Mouse (Mus musculus) mouse embryonic stem cell (cell line): Measurements from ENCODE around the gene Iqch.

Experiments
- in situ Hi-C, 2 experiments: fragments of 300-500 bp; cut with MboI; formaldehyde crosslinking; loops; 1 replicate in 1 of 2; 3 replicates in 1 of 2; pipeline ENCODE4 v1.14.3; 2019 to 2020; ENCODE audit warnings: low sequenced_read_pairs in 2 of 2, low pct_unique_long_range_greater_than_20kb in 1 of 2, mixed read lengths in 1 of 2; ENCODE audit not compliant: unreplicated experiment in 1 of 2

The Iqch gene

DNA sequence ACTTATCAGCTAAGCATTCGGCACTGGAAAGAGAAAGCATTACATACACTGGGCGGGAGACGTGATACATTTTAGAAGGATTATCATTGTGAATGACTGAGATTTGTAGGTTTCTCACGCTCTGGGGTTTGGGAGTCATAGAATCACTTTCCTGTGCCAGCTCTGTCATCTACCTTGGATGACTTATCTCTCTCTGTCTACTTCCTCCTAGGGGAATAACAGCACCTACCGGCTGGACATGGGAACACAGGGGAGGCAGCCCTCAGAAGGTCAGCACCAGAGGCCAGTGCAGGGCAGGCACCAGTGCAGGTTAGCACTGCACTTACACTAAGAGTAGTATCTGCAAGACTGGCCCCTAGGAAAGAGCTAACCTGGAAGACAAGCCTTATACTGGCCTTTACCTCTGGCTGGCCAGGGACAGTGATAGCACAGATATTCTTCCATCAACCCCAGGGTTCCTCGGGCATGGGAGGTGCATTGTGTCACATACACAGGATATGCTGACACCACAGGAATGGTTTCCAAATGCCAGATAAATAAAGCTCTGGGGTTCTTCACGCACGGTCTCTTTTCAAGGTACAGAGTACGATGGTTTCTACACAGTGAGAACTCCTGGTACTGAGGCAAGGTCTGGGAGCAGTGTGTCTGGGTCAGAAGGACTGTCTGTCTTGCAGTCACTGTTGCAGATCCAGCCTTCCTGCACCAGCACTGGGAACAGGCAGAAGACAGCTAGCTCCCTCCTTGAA is 69.2 kb downstream of the Iqch start:
- in situ Hi-C loops = no loop called here

DNA sequence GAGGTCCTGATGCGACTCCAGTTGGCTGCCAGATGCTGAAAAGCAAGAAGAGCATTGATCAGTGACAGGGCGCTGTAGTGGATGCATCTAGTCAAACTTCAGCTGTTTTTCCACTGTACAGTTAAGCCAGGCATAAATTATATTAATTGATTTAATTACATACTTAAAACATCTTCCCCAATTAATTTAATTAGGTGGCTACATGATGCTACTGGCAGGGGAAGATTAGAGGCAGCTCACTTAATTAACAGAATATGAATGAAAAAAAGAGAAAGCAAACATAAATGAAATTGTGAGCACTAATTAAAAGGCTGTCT is 78.4 kb downstream of the Iqch start:
- in situ Hi-C loops = no loop called here

DNA sequence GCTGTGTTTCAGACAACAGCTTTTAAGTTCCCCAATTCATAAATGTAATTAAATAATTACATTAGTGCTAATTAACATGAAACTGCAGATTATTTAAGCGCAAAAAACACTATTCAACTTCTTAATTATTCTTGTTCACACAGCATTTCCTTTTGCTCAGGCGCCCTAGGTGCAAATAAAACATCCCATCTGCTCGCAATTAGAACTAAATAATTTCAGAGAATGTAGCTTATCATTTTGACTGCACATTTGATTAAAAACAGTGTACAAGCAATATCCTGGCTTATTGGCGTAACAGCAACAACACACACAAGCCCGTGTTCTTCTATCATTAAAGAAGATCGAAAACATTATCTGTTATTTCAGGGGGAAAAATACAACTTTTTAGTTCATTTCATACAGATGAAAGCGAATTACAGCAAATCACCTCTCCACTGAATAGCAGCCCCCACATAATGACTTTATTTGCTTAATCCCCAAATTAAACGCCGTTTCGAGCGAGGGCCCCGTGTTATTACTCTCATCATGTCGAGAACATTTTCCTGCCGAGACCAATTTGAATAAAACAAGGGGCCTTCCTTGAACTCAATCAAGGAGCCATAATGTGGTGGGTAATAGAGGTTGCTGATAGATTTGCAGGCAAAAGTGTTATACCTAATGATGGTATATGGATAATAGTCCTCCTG is 78.9 kb downstream of the Iqch start:
- in situ Hi-C loops = no loop called here

DNA sequence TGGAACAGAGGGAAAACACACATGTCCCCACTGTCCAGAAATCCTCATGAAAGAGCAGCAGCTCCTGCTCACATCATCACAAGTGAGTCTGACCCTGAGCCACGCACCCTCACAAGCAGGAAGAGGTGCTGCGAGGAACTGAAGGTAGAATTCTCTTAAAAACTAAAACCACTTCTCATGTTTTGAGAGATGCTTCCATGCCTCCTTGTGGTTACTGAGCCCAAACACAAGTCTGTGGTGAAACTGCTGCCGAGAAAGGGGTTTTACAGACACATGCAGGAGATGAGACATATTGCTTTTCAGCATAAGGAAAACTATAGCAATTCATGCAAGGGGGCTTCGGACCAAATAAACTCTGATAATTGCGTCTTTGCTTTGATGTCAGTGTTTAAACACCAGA is 89.4 kb downstream of the Iqch start:
- in situ Hi-C loops = no loop called here

DNA sequence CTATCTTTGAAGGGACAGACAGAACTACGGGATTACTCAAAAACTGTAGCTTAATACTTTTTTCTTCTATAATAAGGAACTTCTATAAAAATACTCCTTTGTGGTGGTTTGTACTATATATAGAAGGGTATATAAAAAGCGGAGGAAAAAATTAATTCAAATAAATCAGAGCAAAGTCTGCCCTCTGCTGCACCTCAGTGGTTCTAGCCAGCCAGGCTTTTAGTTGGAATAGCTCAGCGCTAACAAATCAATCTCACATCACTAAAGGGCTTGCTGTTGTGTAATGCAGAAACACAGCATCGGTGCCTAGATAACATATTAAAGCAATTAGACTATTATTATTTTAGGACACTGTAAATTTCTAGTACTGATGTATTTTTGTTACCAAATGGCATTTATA is 91.3 kb downstream of the Iqch start:
- in situ Hi-C loops = no loop called here

DNA sequence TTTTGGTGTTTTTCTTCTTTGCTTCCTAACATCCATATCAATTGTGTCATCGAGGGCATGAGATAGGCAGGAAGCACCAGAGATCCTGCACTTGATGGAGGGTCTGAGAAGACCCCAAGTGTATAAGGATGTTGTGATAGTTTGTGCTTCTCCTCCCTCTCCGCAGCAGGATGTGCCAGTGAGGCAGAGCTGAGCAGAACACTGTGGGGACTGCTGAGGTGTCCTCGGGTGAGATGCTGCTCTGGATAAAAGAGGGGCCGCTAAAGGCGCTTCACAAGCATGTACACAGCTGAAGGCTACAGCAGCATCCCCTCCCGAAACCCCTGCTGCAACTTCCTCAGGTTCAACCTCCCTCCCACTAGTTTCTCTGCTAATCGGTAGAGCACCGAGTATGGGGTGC is 95.2 kb downstream of the Iqch start:
- in situ Hi-C loops = no loop called here

DNA sequence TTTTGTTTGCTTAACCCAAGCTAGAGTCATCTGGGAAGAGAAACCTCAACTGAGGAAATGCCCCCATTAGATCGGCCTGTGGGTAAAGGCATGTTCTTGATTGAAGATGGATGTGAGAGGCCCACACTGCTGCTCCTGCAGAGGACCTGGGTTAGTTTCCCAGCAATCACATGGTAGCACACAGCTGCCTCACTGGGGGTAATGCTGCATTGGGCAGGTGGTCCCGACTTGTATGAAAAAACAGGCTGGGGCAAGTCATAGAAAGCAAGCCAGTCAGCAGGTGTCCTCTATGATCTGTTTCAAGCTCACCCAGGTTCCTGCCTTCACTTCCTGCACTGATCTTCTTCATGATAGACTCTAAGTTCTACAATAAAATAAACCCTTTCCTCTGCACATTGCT is 98.4 kb downstream of the Iqch start:
- in situ Hi-C loops = no loop called here

DNA sequence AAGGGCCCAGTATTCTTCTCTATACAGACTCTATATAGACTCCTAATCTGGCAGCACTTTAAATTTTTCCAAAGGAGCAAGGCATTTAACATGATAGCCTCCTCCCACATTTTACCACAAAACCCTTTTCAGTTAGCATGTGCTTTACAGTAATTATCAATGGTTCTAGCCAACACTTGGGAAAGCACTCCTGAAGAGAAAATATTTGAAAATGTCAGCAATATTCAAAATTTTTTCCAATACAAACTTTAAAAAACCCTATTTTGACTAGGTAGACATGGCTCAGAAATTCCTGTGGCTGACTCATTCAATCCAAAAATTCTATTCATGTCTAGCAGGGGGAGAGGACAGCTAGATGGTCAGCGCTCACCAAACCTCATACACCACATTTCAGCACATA is 100.8 kb downstream of the Iqch start:
- in situ Hi-C loops = no loop called here

DNA sequence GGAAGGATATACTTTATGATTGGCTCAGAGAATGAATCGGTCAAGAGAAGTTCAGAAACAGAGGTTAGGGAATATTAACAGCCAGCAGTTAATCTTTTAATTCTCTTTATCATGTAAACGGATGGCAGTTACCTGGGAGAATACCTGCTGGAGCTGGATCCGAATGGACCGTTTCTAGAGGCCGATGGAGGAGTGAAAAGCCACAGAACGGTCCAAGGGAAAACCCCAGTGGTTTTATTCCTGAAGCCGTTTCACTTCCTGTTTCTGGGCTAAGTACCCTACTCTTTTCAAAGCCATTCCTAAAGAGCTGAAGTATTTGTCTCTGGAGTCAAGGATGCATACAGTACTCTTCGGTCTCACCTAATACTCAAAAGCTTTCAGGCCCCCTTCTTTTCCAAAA is 102.4 kb downstream of the Iqch start:
- in situ Hi-C loops = no loop called here

DNA sequence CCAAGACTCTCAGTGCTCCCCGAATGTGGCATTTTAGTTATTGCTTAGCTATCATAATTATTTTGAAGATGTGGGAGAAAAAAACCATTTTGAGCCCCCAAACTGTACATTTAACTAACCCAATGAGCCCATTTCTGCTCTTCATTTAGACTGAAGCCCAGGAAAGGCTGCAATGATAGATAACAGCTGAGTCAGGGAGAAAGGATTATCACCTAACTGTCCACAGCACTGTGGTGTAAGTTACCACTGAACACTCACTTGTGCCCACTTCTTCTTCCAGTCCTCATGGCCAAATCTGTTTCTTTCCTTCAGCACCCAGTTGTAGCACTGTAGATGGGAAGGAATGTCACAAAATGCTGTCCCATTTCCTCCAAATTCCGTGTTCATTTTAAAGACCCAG is 106.5 kb downstream of the Iqch start:
- in situ Hi-C loops = no loop called here

DNA sequence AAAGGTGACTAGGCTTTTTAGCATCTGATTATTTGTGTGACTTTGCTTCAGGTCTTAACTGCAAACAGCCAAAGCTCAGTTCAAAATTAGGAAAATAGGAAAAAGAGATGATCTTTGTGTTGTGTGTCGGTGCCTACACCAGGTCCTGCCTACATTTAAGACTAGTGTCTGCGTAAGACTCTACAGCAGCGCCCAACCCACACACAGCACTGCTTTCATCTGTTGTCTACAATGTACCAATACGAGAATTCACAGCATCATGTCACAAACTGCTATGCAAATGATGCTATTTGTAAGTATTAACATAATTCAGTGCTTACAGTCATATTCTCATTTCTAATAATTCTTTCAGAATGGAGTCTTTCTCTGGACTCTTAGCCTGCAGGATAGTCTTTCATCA is 108.5 kb downstream of the Iqch start:
- in situ Hi-C loops = no loop called here

DNA sequence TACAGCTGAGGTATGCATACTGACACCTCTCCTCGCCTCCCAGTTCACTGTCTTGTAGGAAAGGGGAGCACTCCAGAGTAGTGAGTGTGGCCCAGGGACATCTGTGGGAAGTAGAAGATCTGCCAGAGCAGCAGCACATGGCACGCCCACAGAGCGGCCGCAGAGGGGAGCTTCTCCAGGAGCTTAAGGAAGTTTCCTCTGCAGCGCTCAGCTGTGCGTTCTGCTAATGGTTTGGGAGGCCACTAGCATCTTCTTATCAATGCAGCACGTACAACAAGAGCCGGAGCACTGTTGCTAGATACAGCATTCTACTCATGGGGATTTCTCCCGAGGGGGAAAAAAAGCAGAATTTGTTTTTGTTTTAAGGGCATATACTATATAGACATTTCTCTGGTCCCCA is 110.0 kb downstream of the Iqch start:
- in situ Hi-C loops = no loop called here

DNA sequence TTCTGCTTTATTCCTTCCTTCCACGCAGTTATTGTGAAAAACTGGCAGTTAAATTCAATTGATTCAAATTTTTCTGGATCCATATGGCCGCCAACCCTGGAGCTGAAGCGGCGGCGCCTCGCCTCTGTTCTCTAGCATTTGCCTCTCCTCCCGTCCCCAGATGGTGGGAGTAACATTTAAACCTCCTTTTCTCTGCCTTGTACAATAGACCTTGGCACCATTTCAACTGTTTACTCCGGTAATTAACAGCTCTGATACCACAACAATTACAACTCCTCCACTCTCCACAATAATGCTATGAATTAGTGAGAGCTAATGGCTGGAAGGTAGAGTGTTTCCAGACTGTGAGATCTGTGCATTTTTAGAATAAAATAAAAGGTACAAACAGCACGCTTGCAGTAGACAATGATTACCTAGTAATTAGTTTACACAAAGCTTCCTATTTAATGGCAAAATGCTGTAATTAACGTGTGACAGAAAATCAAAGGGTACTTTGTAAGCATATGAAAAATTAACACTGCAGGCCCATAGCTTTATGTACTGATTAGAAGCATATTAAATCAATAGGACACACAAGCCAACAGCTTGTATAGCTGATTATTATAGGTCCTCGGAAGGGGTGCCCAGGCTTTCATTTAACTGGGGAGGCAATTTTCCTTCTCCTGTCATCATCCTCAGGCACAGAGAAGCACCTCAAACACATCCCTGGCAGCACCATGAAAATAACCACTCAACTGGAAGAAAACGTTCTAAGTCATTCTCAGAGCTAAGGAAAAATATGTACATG is 111.6 kb downstream of the Iqch start:
- in situ Hi-C loops = no loop called here

DNA sequence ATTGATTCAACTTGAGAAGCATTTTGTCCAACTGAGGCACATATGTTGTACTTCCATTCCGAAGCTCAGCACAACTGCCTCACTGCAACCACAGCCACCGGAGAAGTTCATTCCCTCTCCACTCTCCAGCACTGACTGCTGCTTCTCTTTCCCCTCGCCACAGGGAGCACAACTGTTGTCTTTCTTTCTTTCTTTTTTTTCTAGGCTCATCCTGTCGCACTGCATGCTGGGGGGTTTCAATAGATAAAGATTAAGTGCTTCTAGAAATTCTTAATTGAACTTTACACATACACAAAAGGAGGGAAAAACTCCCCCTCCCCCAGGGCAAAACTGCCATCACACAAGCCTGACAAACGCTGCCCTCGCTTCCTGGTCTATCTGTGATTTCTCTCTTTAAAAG is 113.1 kb downstream of the Iqch start:
- in situ Hi-C loops = no loop called here

DNA sequence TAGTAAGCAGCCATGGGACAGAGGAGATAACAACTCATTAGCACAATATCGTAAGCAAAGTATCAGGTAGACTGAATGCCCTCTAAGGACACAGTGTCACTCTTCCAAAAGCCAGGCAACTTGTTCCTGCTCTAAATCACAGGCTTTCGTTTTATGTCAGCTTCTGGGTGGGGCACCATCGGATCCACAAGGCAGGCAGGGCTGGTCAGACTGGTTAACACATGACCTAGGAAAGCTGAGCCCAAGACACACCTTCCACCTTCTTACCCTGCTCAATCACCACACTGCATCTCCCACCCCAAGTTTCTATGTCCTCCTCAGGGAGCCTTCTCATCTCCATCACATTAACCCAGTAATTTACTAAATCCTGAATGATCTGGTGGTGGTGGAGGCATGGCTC is 136.7 kb downstream of the Iqch start:
- in situ Hi-C loops = no loop called here

DNA sequence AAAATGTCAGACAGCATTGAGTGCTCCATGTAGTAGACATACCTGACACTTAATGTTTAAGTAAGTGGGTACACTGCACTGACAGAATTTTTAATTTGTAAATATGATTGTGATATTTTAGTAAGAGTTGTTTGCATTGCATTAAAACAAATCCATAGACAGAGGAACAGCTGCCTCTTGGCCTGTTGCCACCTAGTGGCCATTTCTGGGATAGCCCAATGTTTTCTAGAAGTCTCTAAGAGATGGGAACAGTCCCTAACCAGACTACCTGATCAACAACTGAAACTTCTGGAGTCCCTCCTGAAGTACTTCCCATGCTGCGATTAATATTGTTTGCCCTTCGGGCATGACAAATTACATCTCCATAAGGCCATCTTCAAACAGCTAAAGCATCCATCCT is 140.0 kb downstream of the Iqch start:
- in situ Hi-C loops = loop anchor here in 1 of 2 experiments (5.0 kb wide), 1 partner anchor 385 kb away; no protein-coding TSS in a partner anchor

DNA sequence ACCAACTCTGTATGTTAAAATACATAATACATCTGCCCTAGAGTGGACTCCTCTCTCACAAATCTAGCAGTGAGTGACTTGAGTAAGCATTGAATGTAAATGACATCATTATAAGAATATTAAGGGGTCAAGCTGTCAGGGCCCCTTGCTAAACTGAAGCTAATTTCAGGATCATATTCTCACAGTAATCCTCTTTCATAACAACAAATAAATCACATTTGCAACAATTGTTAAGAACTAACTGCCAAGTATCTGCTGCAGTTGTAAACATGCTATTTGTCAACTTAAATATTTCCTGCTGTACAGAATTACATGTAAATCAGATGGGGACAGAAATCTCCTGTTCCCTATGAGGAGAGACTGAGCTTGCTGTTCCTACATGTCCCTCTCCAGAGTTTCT is 145.9 kb downstream of the Iqch start:
- in situ Hi-C loops = no loop called here

DNA sequence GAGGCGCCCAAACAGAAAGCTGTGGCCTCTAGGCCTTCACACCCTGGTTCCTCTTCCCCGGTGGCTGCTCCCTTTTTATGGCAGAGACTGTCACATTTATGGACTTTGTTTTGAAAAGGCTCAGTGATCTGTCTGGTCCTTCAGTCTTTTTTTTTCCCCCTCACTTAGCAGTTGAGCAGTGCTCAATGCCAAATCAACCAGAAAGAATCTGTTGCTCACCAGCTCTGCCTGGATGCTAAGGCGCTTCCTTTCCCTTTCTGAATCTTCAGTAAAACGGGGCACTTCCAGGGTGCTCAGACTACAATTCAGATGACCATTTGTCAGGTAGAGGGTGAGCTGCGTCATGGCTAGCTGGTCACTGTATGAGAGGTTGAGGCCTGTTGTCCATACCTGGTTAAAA is 148.0 kb downstream of the Iqch start:
- in situ Hi-C loops = no loop called here

DNA sequence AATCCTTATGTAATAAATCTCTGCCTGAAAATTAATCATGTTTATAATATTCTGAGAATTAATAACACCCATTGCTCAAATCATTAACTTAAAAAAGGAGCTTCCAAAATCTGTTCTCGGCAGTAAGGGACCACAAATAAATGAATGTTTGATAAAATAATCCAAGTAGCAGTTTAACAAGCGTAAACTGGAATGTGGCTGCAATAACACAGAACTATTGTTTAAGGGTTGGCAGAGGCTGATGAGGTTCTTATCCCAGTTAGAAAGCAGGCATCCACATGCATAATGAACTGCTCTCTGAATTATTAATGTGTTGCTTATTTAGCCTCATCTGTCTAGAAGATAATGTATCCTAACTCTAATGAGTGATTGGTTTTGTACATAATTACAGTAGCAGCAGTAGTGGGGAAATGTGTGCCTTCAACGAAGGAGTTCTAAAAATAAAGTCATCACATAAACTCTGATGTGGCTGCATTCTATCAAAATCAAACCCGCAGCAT is 151.7 kb downstream of the Iqch start:
- in situ Hi-C loops = no loop called here

DNA sequence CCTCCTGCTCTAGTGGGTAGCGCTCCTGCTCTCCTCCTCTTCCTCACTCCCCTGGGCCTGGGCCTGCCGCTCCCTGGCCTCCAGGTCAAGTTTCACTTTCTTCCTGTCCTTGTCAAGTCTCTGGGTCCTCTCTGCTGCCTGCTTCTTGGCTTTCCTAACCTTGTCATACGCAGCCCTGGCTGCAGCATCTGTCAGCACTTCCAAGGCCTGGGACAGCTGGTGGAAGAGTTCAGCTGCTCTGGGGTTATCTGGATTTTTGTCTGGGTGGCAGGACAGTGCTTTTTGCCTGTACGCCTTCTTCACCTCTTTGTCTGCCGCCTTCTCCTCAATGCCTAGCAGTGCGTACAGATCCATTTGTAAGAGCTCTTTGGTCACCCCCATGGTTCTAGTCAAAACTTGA is 158.6 kb downstream of the Iqch start:
- in situ Hi-C loops = no loop called here
